Mouse (Mus musculus) activated CD4-positive, CD25-positive, alpha-beta regulatory T cell, adult 9 weeks (primary cell): ENCODE data around the gene Gm20920. TPM values are rescaled to one million over a fixed set of nuclear protein-coding genes. Genes with fewer than 3 reads are reported as not detected.

Source experiments
- polyA plus RNA-seq: library from polyadenylated mRNA; unstranded; fragments of 100-300 nt; shearing (Covaris generic); gene quantifications from one replicate; pipeline ENCODE4 v1.2.1, GENCODE M21; 2017

The Gm20920 gene
- not detected for polyA plus RNA-seq

GRCm38 (mm10) chrY:51851820-51852219, at the start of gene Gm20920:
Gm20920 (plus strand) TSS chrY:51852120.

